Mouse (Mus musculus): ENCODE measurements at regions not wholly inside any gene's neighbourhood (a gene's known extent, or its start where the extent isn't known, plus 50 kb on each side); places are given as distances from the start of the nearest gene placed in this dataset.

DNA sequence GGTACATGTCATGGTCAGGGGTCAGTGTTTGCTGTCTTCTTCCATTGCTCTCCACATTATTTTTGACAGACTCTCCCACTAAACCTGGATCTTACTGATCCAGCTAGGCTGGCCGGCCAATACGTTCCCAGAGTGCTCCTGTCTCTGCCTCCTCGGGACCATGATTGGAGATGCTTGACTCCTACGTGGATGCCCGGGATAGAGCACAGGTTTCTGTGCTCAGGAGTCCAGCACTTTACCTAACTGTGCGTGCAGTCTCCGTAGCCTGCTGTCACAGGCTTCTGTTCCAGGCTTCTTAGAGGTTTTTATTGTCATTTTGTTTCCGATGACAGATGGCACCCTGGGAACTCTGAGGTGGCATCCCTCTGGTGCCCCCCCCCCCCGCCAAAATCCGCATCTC lies 232.4 kb downstream of the Maf start:
- DNase-seq, result peak; percentile 42

DNA sequence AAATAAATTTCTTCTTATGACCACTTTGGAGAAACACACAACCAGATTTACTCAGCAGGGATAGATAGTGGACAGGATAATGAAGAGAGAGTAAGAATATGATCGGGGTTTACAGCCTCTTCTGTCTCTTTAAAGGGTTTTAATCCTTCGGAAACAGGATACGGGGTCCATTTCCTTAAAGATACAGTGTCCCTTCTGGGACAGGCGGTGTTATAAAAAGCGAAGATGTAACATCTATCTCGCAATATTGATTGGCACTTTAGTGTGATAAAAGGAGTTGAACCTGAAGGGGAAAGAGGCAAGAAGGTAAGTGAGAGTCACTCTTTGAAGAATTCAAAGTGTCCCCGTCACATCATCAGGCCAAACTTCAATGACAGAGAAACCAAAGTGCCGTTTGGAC lies 233.6 kb downstream of the Maf start:
- no peak for DNase-seq

DNA sequence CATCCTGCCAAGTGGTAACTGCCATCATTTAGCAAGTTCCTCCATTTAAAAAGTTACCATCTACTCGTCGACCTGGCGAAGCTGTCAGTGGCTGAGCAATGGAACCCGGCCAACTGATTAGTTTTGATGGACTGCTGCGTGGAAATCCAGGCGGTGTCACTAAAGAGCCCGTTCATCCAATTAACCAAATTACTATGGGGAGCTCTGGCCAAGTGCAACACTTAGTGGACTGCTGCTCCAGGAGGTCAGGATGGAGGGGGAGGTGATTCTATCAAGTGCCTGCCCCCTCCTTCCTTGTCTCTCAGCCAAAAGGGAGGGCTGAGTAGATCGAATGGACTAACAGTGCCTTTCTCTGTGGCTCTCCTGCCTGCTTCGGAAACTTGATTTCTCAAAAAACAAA lies 241.0 kb downstream of the Maf start:
- DNase-seq, result no peak

DNA sequence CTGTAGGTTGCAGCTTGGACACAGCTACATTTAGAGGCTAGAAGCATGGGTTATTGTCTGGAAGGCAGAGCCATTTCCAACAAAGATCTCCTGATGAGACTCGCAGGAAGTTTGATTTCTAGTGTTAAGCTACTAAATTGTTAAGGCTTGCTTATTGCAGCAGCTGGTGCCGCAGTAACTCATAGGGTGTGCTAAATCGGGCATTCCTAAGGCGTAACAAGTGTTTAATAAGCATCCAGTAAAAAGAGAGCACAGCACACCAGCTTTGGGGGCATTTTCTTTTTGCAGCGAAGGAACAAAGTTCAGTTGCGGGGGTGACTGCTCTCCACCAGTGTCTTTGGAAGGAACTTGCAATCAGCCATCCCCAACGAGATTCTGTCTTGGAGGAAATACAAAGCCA lies 241.5 kb downstream of the Maf start:
- no peak for DNase-seq

DNA sequence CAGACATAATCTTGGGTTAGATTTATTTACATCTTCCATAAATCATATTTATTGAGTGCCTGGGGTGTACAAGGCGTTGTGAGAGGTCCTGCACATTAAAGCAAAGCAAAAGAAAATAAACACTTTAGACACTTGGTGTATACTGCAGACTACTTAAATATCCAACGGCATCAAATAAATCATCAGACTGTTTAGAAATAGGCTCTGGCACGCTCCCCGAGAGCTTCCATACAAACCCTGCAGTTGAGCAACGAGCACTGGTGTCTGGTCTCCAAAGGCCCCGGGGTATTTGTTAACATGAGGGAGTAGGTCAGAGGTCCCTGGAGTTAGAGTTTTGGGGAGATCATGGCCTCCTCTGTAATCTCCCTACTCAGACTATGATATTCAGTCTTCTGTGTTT lies 244.9 kb downstream of the Maf start:
- no peak for DNase-seq

DNA sequence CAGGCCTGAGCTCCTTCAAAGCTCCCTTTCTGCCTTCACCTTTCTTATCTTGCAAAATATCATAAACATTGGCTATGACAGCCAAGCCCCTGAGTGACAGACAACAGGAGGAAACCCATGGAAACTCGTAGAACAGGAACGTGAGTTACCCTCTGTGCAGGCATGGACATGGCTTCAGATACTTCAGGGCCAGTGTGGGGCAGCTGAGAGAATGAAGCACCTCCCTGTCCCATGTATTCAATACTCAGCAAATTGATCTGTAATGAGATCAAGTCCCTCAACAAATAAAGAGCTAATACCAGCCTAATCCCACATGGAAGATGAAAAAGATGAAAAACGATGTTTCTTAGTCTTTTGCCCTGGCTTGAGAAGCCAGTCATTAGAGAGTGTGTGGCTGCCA lies 249.5 kb downstream of the Maf start:
- DNase-seq, result no peak

DNA sequence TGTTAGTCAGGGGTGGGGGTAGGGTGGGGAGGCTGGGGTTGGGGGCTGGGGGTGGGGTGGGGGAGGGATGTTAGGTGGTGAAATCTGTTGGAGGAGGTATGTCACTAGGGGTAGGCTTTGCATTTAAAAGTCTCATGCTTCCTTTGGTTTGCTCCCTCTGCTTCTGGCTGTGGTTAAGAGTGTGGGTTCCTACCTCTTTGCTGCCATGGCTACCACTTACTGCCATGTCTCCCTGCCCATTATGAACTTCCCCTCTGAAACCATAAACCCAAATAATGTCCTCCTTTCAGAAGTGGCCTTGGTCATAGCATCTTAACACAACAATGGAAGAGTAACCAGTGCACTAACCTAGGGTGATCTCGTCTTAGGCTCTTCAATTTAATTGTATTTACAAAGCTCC lies 256.8 kb downstream of the Maf start:
- DNase-seq, result no peak

DNA sequence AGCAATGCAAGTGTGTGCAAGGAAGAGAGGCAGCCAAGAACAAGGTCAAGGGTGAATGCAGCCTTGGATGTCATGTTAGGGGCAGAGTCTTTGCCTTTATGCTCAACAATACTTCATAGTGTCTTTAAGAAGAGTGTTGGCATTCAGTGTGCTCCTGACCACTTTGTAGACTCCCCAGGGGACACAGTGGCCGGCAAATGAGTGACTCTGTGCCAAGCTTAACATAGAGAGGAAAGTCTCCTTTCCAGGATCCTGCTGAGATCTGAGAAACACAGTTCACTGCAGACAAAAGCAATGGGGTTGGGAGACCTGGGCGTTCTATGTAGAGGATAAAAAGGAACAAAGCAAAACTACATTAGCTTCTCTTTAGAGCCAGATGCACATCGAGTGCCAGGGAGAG lies 259.2 kb downstream of the Maf start:
- DNase-seq, result no peak

DNA sequence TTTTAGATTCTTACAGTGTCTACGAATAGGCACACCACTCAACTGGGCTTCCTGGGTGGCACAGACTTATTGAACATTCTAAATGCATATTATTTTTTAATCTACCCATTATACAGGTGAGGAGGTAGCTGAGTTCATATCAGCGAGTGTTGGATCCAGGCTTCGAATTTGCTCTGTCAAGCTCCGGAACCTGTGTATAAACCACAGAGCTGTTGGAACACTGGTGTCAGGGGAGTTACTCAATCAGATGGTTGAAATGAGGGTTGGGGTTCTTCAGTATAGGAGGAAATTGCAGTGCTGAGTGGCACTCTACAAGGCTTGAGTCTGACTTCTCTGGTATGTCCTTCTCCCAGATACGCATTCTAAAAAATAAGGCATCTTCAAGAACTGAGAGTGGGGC lies 263.1 kb downstream of the Maf start:
- no peak for DNase-seq

DNA sequence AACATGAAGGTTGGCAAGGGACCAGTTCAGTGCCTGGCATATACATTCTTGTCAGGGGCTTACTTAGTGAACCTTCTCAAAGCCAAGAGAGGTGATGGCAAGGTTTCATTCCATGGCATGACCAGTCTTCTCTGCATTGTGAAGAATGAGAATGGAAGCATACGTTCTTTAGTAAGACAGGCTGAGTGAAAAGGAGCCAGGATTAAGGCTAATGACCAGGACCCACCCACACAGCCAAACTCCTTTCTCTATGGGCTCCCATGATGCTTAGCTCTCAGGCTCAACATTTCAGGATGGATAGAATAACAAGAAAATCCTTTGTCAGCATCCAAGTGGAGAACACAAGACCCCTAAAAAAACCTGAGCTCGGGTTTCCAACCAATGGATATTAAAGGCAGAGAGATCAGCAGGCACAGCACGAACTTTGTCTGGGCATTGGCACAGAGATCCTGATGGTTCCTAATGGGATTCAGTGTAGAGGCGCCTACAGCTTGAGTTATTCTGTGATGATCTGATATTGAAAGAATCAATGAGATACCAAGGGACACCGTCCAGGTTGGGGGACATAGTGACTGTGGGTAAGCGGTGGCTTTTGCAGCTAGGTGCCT lies 265.5 kb downstream of the Maf start:
- DNase-seq, result no peak

DNA sequence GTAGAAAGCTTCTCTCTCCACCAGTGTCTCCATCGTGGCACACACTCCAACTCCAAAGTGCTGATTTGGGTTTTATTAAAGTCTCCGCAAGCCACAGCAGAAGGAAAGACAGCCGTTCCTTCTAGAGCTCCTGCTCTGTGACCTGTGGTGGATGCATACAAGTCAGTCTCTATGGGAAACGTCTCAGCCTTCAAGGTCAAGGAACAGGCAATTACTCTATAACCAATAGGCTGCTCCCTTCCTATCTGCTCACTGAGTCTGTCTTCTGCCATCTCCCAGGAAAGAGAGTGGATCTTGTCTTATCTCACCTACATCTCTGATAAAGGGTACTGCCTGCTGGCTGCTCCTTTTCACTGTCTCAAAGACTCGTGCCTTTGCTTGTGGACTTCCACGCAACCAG lies 266.3 kb downstream of the Maf start:
- DNase-seq, result no peak

DNA sequence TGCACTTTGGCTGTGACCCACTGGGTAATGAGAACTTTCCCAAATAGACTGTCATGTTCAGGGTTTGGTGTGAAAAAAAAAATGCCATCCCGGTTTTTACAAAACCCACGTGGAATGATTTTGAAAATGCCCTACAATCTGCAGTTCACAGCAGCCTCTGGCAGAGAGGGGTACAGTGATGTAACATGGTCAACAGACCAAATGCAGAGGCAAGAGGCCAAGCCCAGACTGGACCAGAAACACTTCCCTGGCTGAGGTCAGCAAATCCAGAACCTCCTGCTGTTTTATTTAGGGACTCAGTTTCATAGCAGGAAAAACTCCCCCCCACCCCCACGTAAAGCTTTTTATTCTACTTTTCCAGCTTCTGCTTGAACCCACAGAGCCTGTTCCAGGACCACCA lies 267.4 kb downstream of the Maf start:
- DNase-seq, result no peak

DNA sequence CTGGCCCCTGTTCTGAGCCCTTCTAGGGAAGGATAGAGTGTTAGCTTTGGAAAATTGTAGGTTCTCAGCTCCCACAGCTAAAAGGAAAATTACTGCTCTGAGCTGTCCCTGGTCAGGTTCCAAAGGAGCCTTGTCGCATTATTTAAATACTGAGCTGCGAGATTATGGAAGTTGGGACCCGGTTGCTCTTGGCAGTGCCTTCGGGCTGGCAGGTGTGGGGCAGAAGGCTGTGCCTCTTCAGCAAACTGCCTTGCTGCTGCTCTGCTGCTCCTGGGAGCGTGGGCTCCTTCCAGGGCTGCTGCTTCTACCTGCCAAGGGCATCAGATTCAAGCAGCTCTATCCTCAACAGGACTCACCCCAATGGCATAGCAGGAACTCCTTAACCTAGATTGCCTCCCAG lies 268.1 kb downstream of the Maf start:
- no peak for DNase-seq

DNA sequence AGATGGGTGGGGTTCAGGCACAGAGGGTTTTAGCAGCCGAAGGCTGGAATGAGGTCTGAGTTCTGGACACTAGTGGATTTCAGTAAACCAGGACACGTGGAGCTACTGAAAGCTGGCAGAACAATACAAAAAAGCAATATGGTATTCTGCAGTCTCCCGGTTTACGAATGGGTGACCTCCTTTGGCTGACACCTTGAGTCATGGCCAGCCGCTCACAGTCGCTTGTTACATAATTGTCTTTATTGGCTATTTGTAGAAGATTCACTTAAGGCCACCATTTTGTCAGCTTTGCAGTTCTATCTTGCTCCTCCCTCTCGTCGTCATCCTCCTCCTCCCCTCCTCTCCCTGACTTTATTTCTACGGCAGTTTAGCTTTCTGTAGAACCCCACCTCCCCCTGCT lies 269.6 kb downstream of the Maf start:
- no peak for DNase-seq

DNA sequence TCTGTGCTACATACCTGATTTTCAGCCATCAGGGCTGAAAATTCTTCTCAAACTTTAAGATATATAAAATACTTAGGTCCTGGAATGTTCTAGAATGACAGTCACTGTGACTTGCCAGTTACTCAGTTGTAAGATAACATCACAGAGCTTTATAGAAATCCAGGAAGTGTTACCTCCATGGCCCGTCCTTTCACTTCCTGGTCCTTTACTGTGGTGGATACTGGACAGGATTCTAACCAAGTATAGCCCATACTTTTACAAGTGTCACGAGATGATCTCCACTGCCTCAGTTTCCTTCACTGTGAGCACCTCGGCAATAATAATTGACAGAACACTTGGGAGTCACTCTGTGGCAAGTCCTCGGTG lies 271.3 kb downstream of the Maf start:
- DNase-seq, result no peak

DNA sequence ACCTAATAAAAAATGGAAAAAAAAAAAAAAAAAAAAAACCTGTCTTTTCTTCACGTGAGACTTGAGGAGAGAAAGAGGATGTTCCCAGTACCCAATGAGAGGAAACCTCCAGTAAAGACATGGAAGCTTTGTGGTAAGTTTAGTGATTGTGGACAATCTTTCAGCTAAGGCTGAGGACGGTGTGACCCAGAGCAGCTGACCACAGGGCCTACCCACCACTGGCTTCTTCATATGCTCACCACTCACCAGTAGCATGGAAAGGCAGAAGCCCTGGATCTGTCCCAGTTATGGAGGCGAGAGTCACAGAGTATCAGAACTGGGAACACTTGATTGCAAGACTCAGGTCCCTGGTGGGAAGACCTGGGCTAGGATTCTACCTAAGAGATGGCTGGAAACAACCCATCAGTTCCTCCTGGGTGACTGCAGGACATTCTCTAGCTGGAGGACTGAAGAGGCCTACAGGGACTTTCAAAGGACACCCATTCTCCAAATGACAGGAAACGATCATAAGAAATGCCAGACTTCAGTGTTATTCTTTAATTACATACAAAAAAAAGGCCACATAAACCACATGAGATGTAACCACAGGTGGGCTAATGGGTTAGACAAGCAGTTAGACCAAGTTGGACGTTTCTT lies 271.8 kb downstream of the Maf start:
- DNase-seq, result no peak

DNA sequence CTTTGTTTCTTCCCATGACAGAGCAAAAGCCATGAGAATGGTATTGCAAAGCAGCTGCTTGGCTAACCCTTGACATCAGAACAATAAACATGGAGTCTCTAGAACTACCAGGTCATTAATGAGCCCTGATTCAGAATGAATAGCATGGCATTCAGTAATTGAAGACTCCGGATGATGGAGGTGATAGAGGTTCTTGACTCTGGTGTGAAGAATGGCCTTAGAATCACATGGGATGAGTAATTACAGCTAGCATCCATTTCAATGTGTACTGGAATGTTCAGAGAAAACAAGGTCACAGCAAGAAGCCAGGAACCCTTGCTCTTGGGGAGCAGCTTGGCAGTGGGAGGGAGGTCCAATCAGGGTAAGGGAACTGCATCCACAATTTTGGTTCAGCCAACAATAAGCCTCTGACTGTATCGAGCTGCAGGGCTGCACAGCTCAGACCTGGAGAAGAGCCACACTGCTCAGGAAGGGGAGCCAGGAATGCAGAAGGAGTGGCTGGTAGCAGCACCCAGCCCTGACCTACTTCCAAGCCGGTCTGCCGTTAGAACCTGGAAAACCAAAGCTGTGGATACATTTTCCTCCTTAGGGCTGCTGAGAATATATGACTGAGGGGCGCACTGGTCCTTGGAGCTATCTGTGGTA lies 275.1 kb downstream of the Maf start:
- peak; percentile 79 for DNase-seq

DNA sequence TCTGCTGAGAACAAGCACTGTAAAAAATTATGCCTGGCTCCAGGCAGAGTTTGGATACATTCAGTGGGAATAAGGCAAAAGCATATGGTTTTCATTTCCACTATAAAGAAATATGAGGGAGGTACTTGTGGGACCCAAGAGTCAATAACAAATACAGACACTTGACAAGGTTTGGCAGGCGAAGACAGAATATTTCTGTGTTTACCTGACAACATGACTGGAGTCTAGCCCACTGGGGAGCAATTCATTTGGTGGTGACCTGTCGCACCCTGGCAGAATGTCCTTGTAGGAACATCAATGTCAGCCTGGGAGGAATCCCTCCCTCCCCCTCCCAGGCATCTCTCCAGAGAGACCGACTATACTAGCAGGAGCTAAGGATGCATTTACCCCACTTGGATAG lies 276.8 kb downstream of the Maf start:
- no peak for DNase-seq

DNA sequence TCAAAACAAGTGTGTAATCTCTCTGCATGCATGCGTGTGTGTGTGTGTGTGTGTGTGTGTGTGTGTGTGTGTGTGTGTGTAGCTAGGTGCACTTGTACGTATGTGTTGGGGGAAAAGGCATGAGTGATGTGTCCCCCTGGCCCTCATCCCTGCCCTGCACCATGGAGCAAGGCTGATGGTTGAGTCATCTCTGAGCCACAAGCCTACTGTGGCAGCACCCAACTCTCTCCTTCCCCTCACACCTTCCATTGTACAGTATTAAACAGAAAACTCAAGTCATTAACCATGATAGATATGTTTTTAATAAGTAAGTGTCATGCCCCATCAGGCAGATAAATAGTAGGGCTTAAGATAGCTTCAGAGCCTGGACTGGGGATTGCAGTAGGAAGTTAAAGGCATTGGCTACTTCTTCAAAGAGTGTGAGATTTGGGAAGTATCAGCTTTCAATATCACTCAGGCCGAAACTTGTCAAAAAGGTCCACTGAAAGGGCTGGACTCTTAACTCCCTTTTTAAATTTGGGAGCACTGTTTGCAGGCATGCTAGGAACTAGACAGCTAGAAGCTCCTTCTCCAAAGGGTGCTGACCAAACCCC lies 278.2 kb downstream of the Maf start:
- no peak for DNase-seq

DNA sequence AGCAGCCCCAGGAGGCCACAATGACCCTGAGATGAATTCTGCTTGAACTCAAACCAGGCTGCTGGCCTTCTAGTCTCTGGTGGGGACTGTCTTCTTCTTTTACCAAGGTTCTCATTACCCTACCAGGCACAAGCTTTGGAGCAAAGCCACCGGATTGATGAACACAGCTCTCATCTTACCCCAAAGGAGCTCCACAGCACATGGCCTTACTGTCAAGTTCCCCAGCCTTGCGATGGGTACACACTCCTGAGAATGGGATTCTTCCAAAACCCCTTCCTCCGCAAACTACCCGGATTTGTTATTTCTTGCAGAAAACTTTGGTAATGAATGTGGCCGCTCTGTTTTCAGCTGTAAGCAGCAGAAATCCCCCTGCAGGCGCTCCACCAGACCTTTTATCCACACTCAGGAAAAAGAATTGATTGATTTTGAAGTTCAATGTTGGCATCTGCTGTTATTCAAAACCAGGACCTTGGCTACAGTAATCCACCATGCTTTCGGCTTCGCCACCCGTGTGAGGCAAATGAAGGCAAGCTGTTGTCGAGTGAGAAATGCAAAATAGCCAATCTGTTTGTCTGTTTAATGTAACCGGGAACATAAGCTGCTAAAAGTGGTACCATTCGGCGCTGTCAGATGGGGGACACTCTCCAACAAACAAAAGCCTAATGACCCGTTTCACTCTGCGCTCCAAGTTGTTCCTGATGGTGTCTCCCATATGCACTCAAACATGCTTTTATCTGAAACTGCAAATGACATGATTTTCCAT lies 278.9 kb downstream of the Maf start:
- DNase-seq, result no peak

DNA sequence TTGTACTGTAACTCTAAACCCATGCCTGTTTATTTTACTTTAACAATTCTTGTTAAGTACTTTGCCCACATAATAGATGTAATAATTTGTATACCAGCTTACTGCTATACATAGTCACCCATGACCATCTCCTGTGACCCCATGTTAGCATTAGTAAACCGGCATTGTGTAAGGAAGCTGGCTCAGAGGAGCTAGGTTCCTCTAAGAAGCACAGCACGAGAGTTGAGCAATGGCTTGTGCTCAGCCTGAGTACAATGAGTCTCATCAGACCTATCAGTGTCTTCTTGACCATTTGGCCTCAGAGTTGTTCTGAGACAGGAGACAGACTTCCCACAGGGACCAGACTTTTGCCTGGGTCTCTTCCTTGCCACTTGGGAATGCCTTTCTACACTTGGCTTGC lies 279.6 kb downstream of the Maf start:
- DNase-seq, result no peak

DNA sequence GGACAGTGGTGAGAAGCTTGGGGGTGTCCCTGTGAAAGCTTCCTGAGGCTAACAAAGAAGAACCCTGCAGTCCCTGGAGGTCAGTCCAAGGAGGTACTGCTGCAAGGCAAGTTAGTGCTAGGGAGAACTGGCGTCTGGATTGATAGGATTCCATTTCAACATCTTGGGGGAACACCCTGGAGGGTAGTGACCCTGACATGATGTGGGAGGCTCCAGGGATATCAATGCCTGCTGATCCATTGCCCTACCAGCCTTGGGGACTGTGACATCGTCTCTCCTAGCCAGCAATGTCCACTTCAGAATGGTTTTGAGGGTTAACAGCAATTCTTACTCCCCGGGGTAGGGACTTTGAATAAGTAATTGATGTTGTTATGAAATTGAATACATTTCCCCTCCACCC lies 280.1 kb downstream of the Maf start:
- DNase-seq, result no peak

DNA sequence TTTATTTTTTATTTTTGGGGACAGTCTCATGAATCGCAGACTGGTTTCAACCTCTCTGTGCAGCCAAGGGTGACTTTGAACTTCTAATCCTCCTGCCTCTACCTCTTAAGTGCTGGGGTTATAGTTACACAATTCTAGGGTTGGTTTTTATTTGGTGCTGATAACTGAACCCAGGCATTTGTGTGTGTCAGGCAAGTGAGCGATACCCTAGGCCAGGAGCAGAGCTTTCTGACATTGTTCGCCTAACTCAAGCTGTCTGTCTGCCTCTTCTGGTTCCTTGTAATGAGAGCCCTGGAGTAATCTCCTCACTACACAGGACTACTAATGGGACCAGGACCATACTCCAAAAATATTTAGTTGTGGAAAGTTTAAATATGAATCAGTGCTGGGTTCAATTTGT lies 281.1 kb downstream of the Maf start:
- DNase-seq, result no peak

DNA sequence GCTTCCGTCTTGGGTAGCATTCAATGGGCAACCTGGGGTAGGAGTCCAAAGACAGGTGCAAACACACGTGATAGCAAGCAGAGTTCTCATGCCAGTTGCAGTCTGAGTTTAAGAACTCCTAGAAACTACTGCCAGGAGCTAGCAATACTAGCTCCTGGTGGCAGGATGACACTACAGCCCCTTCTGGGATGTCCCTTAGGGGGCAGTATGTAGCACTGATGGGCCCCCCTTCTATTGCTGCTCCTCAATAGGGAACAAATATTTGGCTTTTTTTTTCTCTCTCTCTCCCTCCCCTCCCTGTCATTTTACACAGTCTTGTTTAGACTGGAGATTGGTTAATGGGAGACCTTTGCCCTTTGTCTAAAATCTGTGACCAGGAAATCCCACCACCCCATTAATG lies 282.2 kb downstream of the Maf start:
- no peak for DNase-seq
